Mouse (Mus musculus): ENCODE measurements around the gene Fkbp2.

- TF ChIP-seq CTCF (IDR thresholded peaks at IDR 0.05; ENCODE audit: low read depth) (no peak), EP300 (optimal IDR thresholded peaks at IDR 0.05) (no peak)
These were observed 11.0 kb downstream of the Fkbp2 start for GRCm38 (mm10) chr19:6969291-6969664.
